Mouse (Mus musculus): ENCODE results near the gene Pigk. TPM values are rescaled to one million over a fixed set of nuclear protein-coding genes. Genes with fewer than 3 reads are reported as not detected.

The Pigk gene
- polyA plus RNA-seq, 1 experiment = 3.9 TPM

DNA sequence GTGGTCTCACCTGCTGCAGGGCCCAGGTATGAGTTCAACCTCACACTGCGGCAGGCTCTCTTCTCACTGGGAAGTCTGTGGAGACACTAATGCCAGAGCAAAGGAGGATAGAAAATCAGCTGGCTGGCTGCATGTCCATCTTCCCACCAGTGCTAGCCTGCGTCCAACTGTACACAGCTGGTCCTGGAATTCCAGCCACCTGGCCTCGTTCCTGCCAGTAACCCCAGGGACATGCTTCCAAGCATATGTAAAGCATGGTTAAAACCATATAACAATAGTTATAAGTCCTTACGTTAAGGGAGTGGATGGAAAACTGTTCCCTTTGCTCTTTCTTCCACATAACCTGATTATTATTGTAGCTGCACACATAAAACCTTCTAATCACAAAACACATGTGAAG, 167.8 kb downstream of the Pigk start:
- Histone ChIP-seq H3K4me3 (ENCODE audit: low read depth, low read length) (no peak overlapping the region), H3K27me3 (ENCODE audit: control insufficient read depth, insufficient read depth, low read length) (no peaks in the 10 kb centered on the region), H3K36me3 (ENCODE audit: control insufficient read depth, insufficient read depth, low read length) (no peaks in the 10 kb centered on the region), H3K4me1 (ENCODE audit: control insufficient read depth, insufficient read depth, insufficient read length, low read length) (no peaks in the 10 kb centered on the region), H3K27ac (ENCODE audit: insufficient read depth, low read depth, low read length) (no peak overlapping the region)
- WGBS = 82% methylated on average over 4 of the region's 4 CpGs
- TF ChIP-seq CTCF (IDR thresholded peaks at IDR 0.05; ENCODE audit: extremely low read depth, insufficient read length, insufficient replicate concordance, low read depth, low read length) (no peak), POLR2A (IDR thresholded peaks at IDR 0.05; ENCODE audit: low read depth, low read length) (no peak)

GRCm38 (mm10) chr3:152883556-152883955, 169.7 kb downstream of the Pigk start:
- H3K27ac ChIP-seq (ENCODE audit: insufficient read depth, low read depth, low read length) = no peak overlapping the region
- 80% methylated on average over 3 of the region's 3 CpGs for WGBS
- H3K4me3 ChIP-seq (ENCODE audit: low read depth, low read length) = no peak overlapping the region
- no peaks in the 10 kb centered on the region for H3K4me1 ChIP-seq (ENCODE audit: control insufficient read depth, insufficient read depth, insufficient read length, low read length)
- TF ChIP-seq POLR2A (IDR thresholded peaks at IDR 0.05; ENCODE audit: low read depth, low read length) = no peak
- H3K27me3 ChIP-seq (ENCODE audit: control insufficient read depth, insufficient read depth, low read length) = no peaks in the 10 kb centered on the region
- H3K36me3 ChIP-seq (ENCODE audit: control insufficient read depth, insufficient read depth, low read length) = no peaks in the 10 kb centered on the region

- TF ChIP-seq CTCF (IDR thresholded peaks at IDR 0.05; ENCODE audit: extremely low read depth, insufficient read length, insufficient replicate concordance, low read depth, low read length) (no peak), POLR2A (IDR thresholded peaks at IDR 0.05; ENCODE audit: low read depth, low read length) (no peak)
Observed at GRCm38 (mm10) chr3:152886749-152887148, 172.8 kb downstream of the Pigk start.

DNA sequence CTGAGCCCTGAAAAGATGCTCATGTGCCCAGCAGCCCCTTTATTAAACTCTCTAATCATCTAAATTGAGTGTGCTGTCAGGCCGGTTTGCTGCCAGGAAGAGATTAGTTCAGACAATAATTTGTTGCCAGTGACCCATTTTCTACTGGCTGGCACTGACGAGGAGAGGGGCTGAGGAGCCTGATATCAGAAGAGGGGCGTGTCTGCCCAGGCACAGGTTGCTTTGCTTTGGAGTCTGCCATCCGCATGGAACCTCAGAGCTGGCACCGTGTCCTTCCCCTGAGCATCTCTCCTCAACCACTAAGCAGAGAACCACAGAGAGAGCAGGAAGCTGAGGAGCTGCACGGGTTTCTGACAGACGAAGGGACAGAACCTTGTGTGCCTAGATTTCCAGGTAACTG, 174.2 kb downstream of the Pigk start:
- TF ChIP-seq POLR2A (IDR thresholded peaks at IDR 0.05; ENCODE audit: low read depth, low read length) (no peak), CTCF (IDR thresholded peaks at IDR 0.05; ENCODE audit: extremely low read depth, insufficient read length, insufficient replicate concordance, low read depth, low read length) (no peak)
- Histone ChIP-seq H3K4me3 (ENCODE audit: low read depth, low read length) (no peak overlapping the region), H3K36me3 (ENCODE audit: control insufficient read depth, insufficient read depth, low read length) (no peaks in the 10 kb centered on the region), H3K27me3 (ENCODE audit: control insufficient read depth, insufficient read depth, low read length) (no peaks in the 10 kb centered on the region), H3K27ac (ENCODE audit: insufficient read depth, low read depth, low read length) (no peak overlapping the region), H3K4me1 (ENCODE audit: control insufficient read depth, insufficient read depth, insufficient read length, low read length) (no peaks in the 10 kb centered on the region)
- 58% methylated on average over 7 of the region's 7 CpGs for WGBS

More at GRCm38 (mm10) chr3:152886749-152887148, 172.8 kb downstream of the Pigk start:
- H3K4me3 ChIP-seq (ENCODE audit: low read depth, low read length) = no peak overlapping the region
- H3K36me3 ChIP-seq (ENCODE audit: control insufficient read depth, insufficient read depth, low read length) = no peaks in the 10 kb centered on the region
- H3K27me3 ChIP-seq (ENCODE audit: control insufficient read depth, insufficient read depth, low read length) = no peaks in the 10 kb centered on the region
- no peaks in the 10 kb centered on the region for H3K4me1 ChIP-seq (ENCODE audit: control insufficient read depth, insufficient read depth, insufficient read length, low read length)
- H3K27ac ChIP-seq (ENCODE audit: insufficient read depth, low read depth, low read length) = no peak overlapping the region

- TF ChIP-seq POLR2A (IDR thresholded peaks at IDR 0.05; ENCODE audit: low read depth, low read length) (no peak), CTCF (IDR thresholded peaks at IDR 0.05; ENCODE audit: extremely low read depth, insufficient read length, insufficient replicate concordance, low read depth, low read length) (no peak)
- H3K27ac ChIP-seq (ENCODE audit: insufficient read depth, low read depth, low read length) = no peak overlapping the region
- no peaks in the 10 kb centered on the region for H3K4me1 ChIP-seq (ENCODE audit: control insufficient read depth, insufficient read depth, insufficient read length, low read length)
- no peaks in the 10 kb centered on the region for H3K36me3 ChIP-seq (ENCODE audit: control insufficient read depth, insufficient read depth, low read length)
- H3K4me3 ChIP-seq (ENCODE audit: low read depth, low read length) = no peak overlapping the region
- WGBS = 37% methylated on average over 4 of the region's 4 CpGs
- H3K27me3 ChIP-seq (ENCODE audit: control insufficient read depth, insufficient read depth, low read length) = no peaks in the 10 kb centered on the region
Observed at GRCm38 (mm10) chr3:152894935-152895334, 181.0 kb downstream of the Pigk start.

- Histone ChIP-seq H3K36me3 (ENCODE audit: control insufficient read depth, insufficient read depth, low read length) (no peaks in the 10 kb centered on the region), H3K4me3 (ENCODE audit: low read depth, low read length) (no peak overlapping the region), H3K27me3 (ENCODE audit: control insufficient read depth, insufficient read depth, low read length) (no peaks in the 10 kb centered on the region), H3K4me1 (ENCODE audit: control insufficient read depth, insufficient read depth, insufficient read length, low read length) (no peaks in the 10 kb centered on the region), H3K27ac (ENCODE audit: insufficient read depth, low read depth, low read length) (no peak overlapping the region)
- TF ChIP-seq POLR2A (IDR thresholded peaks at IDR 0.05; ENCODE audit: low read depth, low read length) (no peak), CTCF (IDR thresholded peaks at IDR 0.05; ENCODE audit: extremely low read depth, insufficient read length, insufficient replicate concordance, low read depth, low read length) (no peak)
- WGBS = 58% methylated on average over 3 of the region's 3 CpGs
Observed at GRCm38 (mm10) chr3:152896111-152896510, 182.2 kb downstream of the Pigk start.

GRCm38 (mm10) chr3:152897196-152897595, 183.3 kb downstream of the Pigk start:
- H3K4me1 ChIP-seq (ENCODE audit: control insufficient read depth, insufficient read depth, insufficient read length, low read length) = no peaks in the 10 kb centered on the region
- WGBS = 71% methylated on average over 5 of the region's 5 CpGs
- no peaks in the 10 kb centered on the region for H3K27me3 ChIP-seq (ENCODE audit: control insufficient read depth, insufficient read depth, low read length)
- H3K4me3 ChIP-seq (ENCODE audit: low read depth, low read length) = no peak overlapping the region
- H3K27ac ChIP-seq (ENCODE audit: insufficient read depth, low read depth, low read length) = no peak overlapping the region
- TF ChIP-seq CTCF (IDR thresholded peaks at IDR 0.05; ENCODE audit: extremely low read depth, insufficient read length, insufficient replicate concordance, low read depth, low read length) (no peak), POLR2A (IDR thresholded peaks at IDR 0.05; ENCODE audit: low read depth, low read length) (no peak)
- H3K36me3 ChIP-seq (ENCODE audit: control insufficient read depth, insufficient read depth, low read length) = no peaks in the 10 kb centered on the region

GRCm38 (mm10) chr3:152898906-152899305, 185.0 kb downstream of the Pigk start:
- Histone ChIP-seq H3K36me3 (ENCODE audit: control insufficient read depth, insufficient read depth, low read length) (no peaks in the 10 kb centered on the region), H3K4me3 (ENCODE audit: low read depth, low read length) (no peak overlapping the region), H3K27ac (ENCODE audit: insufficient read depth, low read depth, low read length) (no peak overlapping the region), H3K27me3 (ENCODE audit: control insufficient read depth, insufficient read depth, low read length) (no peaks in the 10 kb centered on the region), H3K4me1 (ENCODE audit: control insufficient read depth, insufficient read depth, insufficient read length, low read length) (no peaks in the 10 kb centered on the region)
- WGBS = 91% methylated on average over 9 of the region's 9 CpGs
- TF ChIP-seq POLR2A (IDR thresholded peaks at IDR 0.05; ENCODE audit: low read depth, low read length) (no peak), CTCF (IDR thresholded peaks at IDR 0.05; ENCODE audit: extremely low read depth, insufficient read length, insufficient replicate concordance, low read depth, low read length) (no peak)
